Mouse (Mus musculus): ENCODE results near the gene Cyb5r2.

- TF ChIP-seq CTCF (IDR thresholded peaks at IDR 0.05; ENCODE audit: control insufficient read depth, insufficient read depth, low read length) (no peak), POLR2A (IDR thresholded peaks at IDR 0.05; ENCODE audit: borderline replicate concordance, control insufficient read depth, low read depth, low read length) (no peak)
Measured at GRCm38 (mm10) chr7:107770812-107771211, 13.0 kb upstream of the Cyb5r2 start.

Data from bone marrow, adult 2 months (tissue).